Mouse (Mus musculus): ENCODE measurements around the gene Chkb. TPM values are rescaled to one million over a fixed set of nuclear protein-coding genes. Genes with fewer than 3 reads are reported as not detected.

The Chkb gene
- total and polyA plus RNA-seq, 2 experiments from 2014 or later = 66.2 to 101 TPM

- TF ChIP-seq CTCF (IDR thresholded peaks at IDR 0.05) = no peak
- H3K9me3 ChIP-seq (ENCODE audit: low read length) = no peaks in the 10 kb centered on the region
- no peaks in the 10 kb centered on the region for H3K27me3 ChIP-seq (ENCODE audit: insufficient read depth, low read length)
- peak; percentile 81 for ATAC-seq (ENCODE audit: low FRiP score)
- H3K9ac ChIP-seq (replicated peaks; ENCODE audit: low read length, poor library complexity, severe bottlenecking) = peak overlapping the region; percentile 85
- peak; percentile 48 for DNase-seq (ENCODE audit: low spot score)
- peak overlapping the region; percentile 95 for H3K4me2 ChIP-seq (ENCODE audit: low read depth, low read length, poor library complexity, severe bottlenecking)
- H3K27ac ChIP-seq (ENCODE audit: low read depth, low read length) = peak overlapping the region; percentile 90
- peaks cover 16% of the 10 kb centered on the region for H3K4me1 ChIP-seq (ENCODE audit: insufficient read depth, low read length)
- 4% methylated on average over 24 of the region's 24 CpGs for WGBS
- H3K4me3 ChIP-seq (ENCODE audit: low read depth, low read length) = peak overlapping the region; percentile 76
- H3K36me3 ChIP-seq (ENCODE audit: insufficient read depth, low read length) = peaks cover 19% of the 10 kb centered on the region
These were observed 23.5 kb upstream of the Chkb start for GRCm38 (mm10) chr15:89452906-89453864.

- Histone ChIP-seq H3K4me2 (ENCODE audit: low read depth, low read length, poor library complexity, severe bottlenecking) (no peak overlapping the region), H3K4me1 (ENCODE audit: insufficient read depth, low read length) (no peaks in the 10 kb centered on the region), H3K4me3 (ENCODE audit: low read depth, low read length) (no peak overlapping the region), H3K36me3 (ENCODE audit: insufficient read depth, low read length) (no peaks in the 10 kb centered on the region), H3K9ac (replicated peaks; ENCODE audit: low read length, poor library complexity, severe bottlenecking) (no peak overlapping the region), H3K27ac (ENCODE audit: low read depth, low read length) (no peak overlapping the region), H3K9me3 (ENCODE audit: low read length) (no peaks in the 10 kb centered on the region), H3K27me3 (ENCODE audit: insufficient read depth, low read length) (no peaks in the 10 kb centered on the region)
- peak; percentile 58 for TF ChIP-seq CTCF (IDR thresholded peaks at IDR 0.05)
- 38% methylated on average over 8 of the region's 8 CpGs for WGBS
- DNase-seq (ENCODE audit: low spot score) (peak; percentile 57), ATAC-seq (ENCODE audit: low FRiP score) (no peak)
These were observed 12.9 kb upstream of the Chkb start for GRCm38 (mm10) chr15:89442486-89443070.

GRCm38 (mm10) chr15:89435878-89436277 lies 6.2 kb upstream of the Chkb start:
- no peak overlapping the region for H3K4me3 ChIP-seq (ENCODE audit: low read depth, low read length)
- no peaks in the 10 kb centered on the region for H3K36me3 ChIP-seq (ENCODE audit: insufficient read depth, low read length)
- 0 out of 2 replicates have a peak, but pooled peaks cover 2% of the 10 kb centered on the region for H3K4me1 ChIP-seq (ENCODE audit: insufficient read depth, low read length)
- ATAC-seq (ENCODE audit: low FRiP score) (no peak), DNase-seq (ENCODE audit: low spot score) (no peak)
- no peak overlapping the region for H3K27ac ChIP-seq (ENCODE audit: low read depth, low read length)
- no peaks in the 10 kb centered on the region for H3K9me3 ChIP-seq (ENCODE audit: low read length)
- no peak for TF ChIP-seq CTCF (IDR thresholded peaks at IDR 0.05)
- 90% methylated on average over 5 of the region's 5 CpGs for WGBS
- H3K9ac ChIP-seq (replicated peaks; ENCODE audit: low read length, poor library complexity, severe bottlenecking) = no peak overlapping the region
- H3K27me3 ChIP-seq (ENCODE audit: insufficient read depth, low read length) = no peaks in the 10 kb centered on the region
- no peak overlapping the region for H3K4me2 ChIP-seq (ENCODE audit: low read depth, low read length, poor library complexity, severe bottlenecking)

- no peak for TF ChIP-seq CTCF (IDR thresholded peaks at IDR 0.05)
- H3K9ac ChIP-seq (replicated peaks; ENCODE audit: low read length, poor library complexity, severe bottlenecking) = no peak overlapping the region
- H3K27me3 ChIP-seq (ENCODE audit: insufficient read depth, low read length) = no peaks in the 10 kb centered on the region
- ATAC-seq (ENCODE audit: low FRiP score) = no peak
- H3K9me3 ChIP-seq (ENCODE audit: low read length) = no peaks in the 10 kb centered on the region
- 73% methylated on average over 3 of the region's 3 CpGs for WGBS
- no peak for DNase-seq (ENCODE audit: low spot score)
- H3K4me1 ChIP-seq (ENCODE audit: insufficient read depth, low read length) = 0 out of 2 replicates have a peak, but pooled peaks cover 2% of the 10 kb centered on the region
- H3K4me3 ChIP-seq (ENCODE audit: low read depth, low read length) = no peak overlapping the region
- H3K4me2 ChIP-seq (ENCODE audit: low read depth, low read length, poor library complexity, severe bottlenecking) = no peak overlapping the region
- no peak overlapping the region for H3K27ac ChIP-seq (ENCODE audit: low read depth, low read length)
- H3K36me3 ChIP-seq (ENCODE audit: insufficient read depth, low read length) = no peaks in the 10 kb centered on the region
These were observed 4.4 kb upstream of the Chkb start for GRCm38 (mm10) chr15:89434136-89434535.

GRCm38 (mm10) chr15:89432946-89433345 lies 3.2 kb upstream of the Chkb start:
- Histone ChIP-seq H3K27me3 (ENCODE audit: insufficient read depth, low read length) (no peaks in the 10 kb centered on the region), H3K9ac (replicated peaks; ENCODE audit: low read length, poor library complexity, severe bottlenecking) (no peak overlapping the region), H3K4me3 (ENCODE audit: low read depth, low read length) (no peak overlapping the region), H3K9me3 (ENCODE audit: low read length) (no peaks in the 10 kb centered on the region), H3K27ac (ENCODE audit: low read depth, low read length) (no peak overlapping the region), H3K4me2 (ENCODE audit: low read depth, low read length, poor library complexity, severe bottlenecking) (no peak overlapping the region), H3K4me1 (ENCODE audit: insufficient read depth, low read length) (0 out of 2 replicates have a peak, but pooled peaks cover 2% of the 10 kb centered on the region), H3K36me3 (ENCODE audit: insufficient read depth, low read length) (no peaks in the 10 kb centered on the region)
- ATAC-seq (ENCODE audit: low FRiP score) = no peak
- no peak for TF ChIP-seq CTCF (IDR thresholded peaks at IDR 0.05)
- WGBS = 87% methylated on average over 4 of the region's 4 CpGs
- no peak for DNase-seq (ENCODE audit: low spot score)

- 92% methylated on average over 6 of the region's 6 CpGs for WGBS
- no peak for TF ChIP-seq CTCF (IDR thresholded peaks at IDR 0.05)
- H3K9ac ChIP-seq (replicated peaks; ENCODE audit: low read length, poor library complexity, severe bottlenecking) = no peak overlapping the region
- H3K4me1 ChIP-seq (ENCODE audit: insufficient read depth, low read length) = 0 out of 2 replicates have a peak, but pooled peaks cover 2% of the 10 kb centered on the region
- H3K27me3 ChIP-seq (ENCODE audit: insufficient read depth, low read length) = no peaks in the 10 kb centered on the region
- no peak overlapping the region for H3K4me2 ChIP-seq (ENCODE audit: low read depth, low read length, poor library complexity, severe bottlenecking)
- no peak for ATAC-seq (ENCODE audit: low FRiP score)
- no peaks in the 10 kb centered on the region for H3K9me3 ChIP-seq (ENCODE audit: low read length)
- no peak for DNase-seq (ENCODE audit: low spot score)
- H3K27ac ChIP-seq (ENCODE audit: low read depth, low read length) = no peak overlapping the region
- H3K4me3 ChIP-seq (ENCODE audit: low read depth, low read length) = no peak overlapping the region
- H3K36me3 ChIP-seq (ENCODE audit: insufficient read depth, low read length) = peaks cover 9% of the 10 kb centered on the region
These were observed 2.1 kb upstream of the Chkb start for GRCm38 (mm10) chr15:89431806-89432205.

Measured in midbrain, postnatal 0 days (tissue).